Mouse (Mus musculus) embryo, embryonic 11.5 days (tissue): ENCODE measurements around the gene Nol6.
"Not testable (repeated sequence)": the region's sequence is repeated elsewhere in the genome, so short reads cannot be mapped to it uniquely, and the experiment has no call there.

Source experiments
- DNase-seq: peaks from one replicate; pipeline ENCODE4 v3.0.0-alpha.2; 2012; ENCODE audit warnings: low read depth, low spot score

The Nol6 gene

DNA sequence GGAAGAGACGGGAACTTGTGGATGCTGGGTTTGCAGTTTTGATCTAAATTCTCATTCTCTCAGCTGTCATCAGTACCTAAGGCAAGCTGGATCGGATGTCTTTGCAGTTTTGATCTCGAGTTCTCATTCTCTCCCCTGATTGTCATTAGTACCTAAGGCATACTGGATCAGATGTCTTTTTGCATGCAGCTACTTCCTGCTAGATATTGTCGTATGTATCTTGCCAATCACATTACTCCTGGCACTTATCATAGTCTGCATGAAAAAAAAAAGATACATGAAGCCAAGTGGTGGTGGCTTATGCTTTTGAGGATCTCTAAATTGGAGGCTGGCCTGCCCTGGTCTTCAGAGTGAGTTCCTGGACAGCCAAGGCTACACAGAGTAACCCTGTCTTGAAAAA, 39.4 kb downstream of the Nol6 start:
- DNase-seq, result no peak

- DNase-seq, result not testable (repeated sequence)
These were observed 41.5 kb downstream of the Nol6 start for GRCm38 (mm10) chr4:41082803-41083202.

- DNase-seq, result no peak
These were observed 42.5 kb downstream of the Nol6 start for GRCm38 (mm10) chr4:41081733-41082132.

DNA sequence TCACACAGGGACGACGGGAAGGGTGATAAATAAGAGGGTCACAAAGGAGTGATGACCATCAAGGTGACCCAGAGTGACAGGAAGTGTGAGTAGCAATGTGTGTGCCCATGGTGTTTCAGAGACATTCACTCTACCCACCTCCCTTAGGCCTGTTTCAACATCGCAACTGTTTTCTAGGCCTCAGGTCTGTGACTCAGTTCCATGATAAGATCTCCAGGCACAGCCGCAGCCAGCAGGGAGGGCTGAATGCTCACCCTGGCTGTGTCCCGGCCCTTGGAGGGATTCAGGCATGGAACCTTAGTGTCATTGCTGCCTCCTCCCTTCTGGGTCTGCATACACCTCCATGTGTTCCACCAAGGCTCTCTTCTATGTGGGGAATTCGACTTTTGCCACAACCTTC, 45.5 kb downstream of the Nol6 start:
- no peak for DNase-seq

- DNase-seq, result no peak
These were observed 49.8 kb downstream of the Nol6 start for GRCm38 (mm10) chr4:41074461-41074860.

- no peak for DNase-seq
These were observed 51.0 kb downstream of the Nol6 start for GRCm38 (mm10) chr4:41073008-41073817.

DNA sequence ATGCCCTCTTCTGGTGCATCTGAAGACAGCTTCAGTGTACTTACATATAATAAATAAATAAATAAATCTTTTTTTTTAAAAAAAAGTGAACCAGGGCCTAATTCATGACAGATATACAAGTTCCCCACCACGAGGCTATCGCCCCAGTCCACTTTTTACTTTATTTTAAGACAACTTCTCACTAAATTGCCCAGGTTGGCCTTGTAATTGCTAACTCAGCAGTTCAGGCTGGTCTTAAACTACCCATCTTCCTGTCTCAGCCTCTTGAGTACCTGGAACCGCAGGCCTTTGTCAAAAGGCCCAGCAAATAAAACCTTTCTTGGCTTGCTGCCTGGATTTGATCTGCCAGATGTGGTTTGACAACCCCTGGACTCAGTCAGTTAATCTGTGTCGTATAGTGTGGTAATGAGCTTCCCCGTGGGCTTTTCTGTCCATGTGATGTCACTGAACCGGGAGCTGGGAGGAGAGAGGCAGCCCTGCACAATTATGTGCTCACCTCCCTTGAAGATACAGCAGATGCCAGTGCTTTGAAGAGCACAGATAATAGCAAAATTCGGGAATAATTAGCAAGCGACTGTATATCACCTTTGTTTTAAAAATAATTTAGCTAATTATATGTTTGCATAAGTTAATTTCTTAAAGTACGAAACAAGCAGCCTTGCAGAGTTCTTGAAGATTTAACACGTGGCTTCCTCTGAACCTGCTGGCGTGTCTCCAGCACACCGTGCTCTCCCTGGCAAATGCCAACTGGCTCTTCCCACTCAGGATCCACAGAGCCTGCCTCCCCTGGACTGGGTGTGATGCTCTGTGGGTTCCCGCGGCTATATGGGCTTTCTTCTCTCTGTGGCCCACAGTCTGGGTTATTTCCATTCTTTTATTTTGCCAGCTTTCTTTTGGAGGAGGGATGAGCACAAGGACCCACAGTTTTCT, 52.5 kb downstream of the Nol6 start:
- no peak for DNase-seq

- no peak for DNase-seq
These were observed 59.1 kb downstream of the Nol6 start for GRCm38 (mm10) chr4:41065196-41065595.
